Mouse (Mus musculus) hindbrain, embryonic 11.5 days (tissue): ENCODE data around the gene Heatr5a. TPM values are rescaled to one million over a fixed set of nuclear protein-coding genes. Genes with fewer than 3 reads are reported as not detected.
A peak's percentile ranks its signal among the peaks of the same experiment; 100 is the strongest.

Source experiments
- ATAC-seq: fragments of 200-750 bp; cut with Nextera tagmentation; 2 replicates; pipeline ENCODE4 v1.8.0; 2017; ENCODE audit warnings: mild to moderate bottlenecking, moderate TSS enrichment, moderate library complexity; ENCODE audit not compliant: low FRiP score
- DNase-seq: peaks from one replicate; pipeline ENCODE4 v3.0.0-alpha.2; 2015; ENCODE audit warnings: low spot score
- H3K27ac ChIP-seq: fragments of 300-500 bp; sonication (generic); 2 replicates; pipeline ENCODE4 v1.5.1; 2014; ENCODE audit warnings: mild to moderate bottlenecking, low read depth, low read length
- H3K27me3 ChIP-seq: fragments of 300-500 bp; sonication (generic); 2 replicates; pipeline ENCODE4 v1.6.1; 2014; ENCODE audit warnings: mild to moderate bottlenecking, low read length, moderate library complexity, mixed read lengths; ENCODE audit not compliant: control insufficient read depth, insufficient read depth
- H3K36me3 ChIP-seq: fragments of 300-500 bp; sonication (generic); 2 replicates; pipeline ENCODE4 v1.6.1; 2014; ENCODE audit warnings: mild to moderate bottlenecking, low read length, moderate library complexity, mixed read lengths; ENCODE audit not compliant: control insufficient read depth, insufficient read depth
- H3K4me1 ChIP-seq: fragments of 300-500 bp; sonication (generic); replicated peaks from 2 replicates; pipeline ENCODE4 v1.6.1; 2014; ENCODE audit warnings: low read length, mixed read lengths; ENCODE audit not compliant: control insufficient read depth, insufficient read depth
- H3K4me2 ChIP-seq: fragments of 300-500 bp; sonication (generic); replicated peaks from 2 replicates; pipeline ENCODE4 v1.6.1; 2014; ENCODE audit warnings: mild to moderate bottlenecking, low read depth, low read length
- H3K4me3 ChIP-seq: fragments of 300-500 bp; sonication (generic); 2 replicates; pipeline ENCODE4 v1.5.1; 2014; ENCODE audit warnings: low read depth, low read length
- H3K9ac ChIP-seq: fragments of 300-500 bp; sonication (generic); 2 replicates; pipeline ENCODE4 v1.6.1; 2014; ENCODE audit warnings: low read depth, low read length
- H3K9me3 ChIP-seq: fragments of 300-500 bp; sonication (generic); 2 replicates; pipeline ENCODE4 v1.6.1; 2016; ENCODE audit warnings: low read length; ENCODE audit not compliant: control insufficient read depth
- WGBS: fragments of 180-500 bp; shearing (Covaris S2); extraction: QIAGEN DNeasy Blood & Tissue Kit; methylation state at CpG from one replicate; pipeline ENCODE4 v1.1.7; 2014; 5-methylcytosine and 5-hydroxymethylcytosine counted together
- polyA plus RNA-seq: library from polyadenylated mRNA; unstranded; fragments of >200 nt; fragmentation: Nextera tagmentation; extraction: Ambion mirVana; gene quantifications from 2 replicates; pipeline ENCODE4 v1.2.1, GENCODE M21; 2014

Heatr5a gene
- polyA plus RNA-seq, 1 experiment from 2014 or later = 8.8 TPM

DNA sequence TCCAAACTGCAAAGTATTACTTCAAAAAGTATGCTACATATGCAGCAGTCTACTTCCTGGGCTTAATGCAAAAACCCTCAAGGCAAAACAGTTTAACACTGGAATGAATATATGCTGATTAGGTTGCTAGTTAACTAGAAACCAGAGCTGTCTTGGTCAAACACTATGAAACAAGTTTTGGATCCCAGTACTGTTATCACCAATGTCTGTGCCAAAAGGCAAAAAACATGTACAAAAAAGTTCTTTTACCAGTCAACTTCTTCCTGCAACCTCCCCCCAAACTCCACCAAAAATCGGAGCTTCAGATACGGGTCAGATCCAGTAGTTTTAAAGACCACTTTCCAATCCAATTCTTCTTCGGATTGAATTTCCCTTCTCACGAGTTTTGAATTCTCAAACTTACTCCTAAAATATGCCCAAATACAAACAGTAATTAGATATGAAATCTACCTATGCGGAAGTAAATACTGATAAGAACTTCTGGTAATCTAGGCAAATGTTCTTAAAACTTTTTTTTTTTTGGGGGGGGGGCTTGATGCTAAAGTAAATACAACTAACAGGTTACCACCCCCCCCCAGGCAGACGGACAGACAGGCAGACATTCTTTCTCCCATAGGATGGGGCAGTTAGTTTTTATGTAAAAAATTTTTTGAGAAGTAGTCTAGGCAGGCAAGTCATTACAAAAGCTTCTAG lies 143.0 kb downstream of the Heatr5a start:
- Histone ChIP-seq H3K27me3 (no peaks in the 10 kb centered on the region), H3K4me1 (0 out of 2 replicates have a peak, but pooled peaks cover 2% of the 10 kb centered on the region), H3K27ac (peak overlapping the region; percentile 99), H3K4me3 (peak overlapping the region; percentile 56), H3K9me3 (no peaks in the 10 kb centered on the region), H3K36me3 (0 out of 2 replicates have a peak, but pooled peaks cover 5% of the 10 kb centered on the region), H3K4me2 (peak overlapping the region; percentile 74), H3K9ac (peak overlapping the region; percentile 94)
- WGBS = 37% methylated on average over 6 of the region's 6 CpGs
- DNase-seq (peak; percentile 4), ATAC-seq (no peak)

Other genes starting within 250 kb of the Heatr5a start
- gene Hectd1, start 141.8 kb downstream of the Heatr5a start, polyA plus RNA-seq = 35.0 and 44.5 TPM in 2 replicates
- gene Dtd2, start 35.2 kb upstream of the Heatr5a start, polyA plus RNA-seq = 20.8 and 25.1 TPM in 2 replicates
- gene Gpr33, start 56.7 kb upstream of the Heatr5a start, polyA plus RNA-seq = not detected in 2 replicates
- gene Nubpl, start 126.4 kb upstream of the Heatr5a start, polyA plus RNA-seq = 11.4 TPM in 2 replicates